Mouse (Mus musculus) activated CD4-positive, CD25-positive, alpha-beta regulatory T cell, adult 4 months (primary cell): Measurements from ENCODE around the gene Mrc2. TPM values are rescaled to one million over a fixed set of nuclear protein-coding genes. Genes with fewer than 3 reads are reported as not detected.

Source experiments
- ATAC-seq: one replicate; pipeline ENCODE4 v1.8.0; 2017
- polyA plus RNA-seq, 2 experiments: library from polyadenylated mRNA; unstranded; fragments of 100-300 nt; shearing (Covaris generic); gene quantifications; one replicate each; pipeline ENCODE4 v1.2.1; 2017

The Mrc2 gene
- polyA plus RNA-seq, 2 experiments from 2014 or later: not detected

- no peak for ATAC-seq
These were observed 19.0 kb downstream of the Mrc2 start for GRCm38 (mm10) chr11:105311291-105311975.

- ATAC-seq: no peak
These were observed 20.0 kb downstream of the Mrc2 start for GRCm38 (mm10) chr11:105312311-105312942.

GRCm38 (mm10) chr11:105312972-105313632 is 20.7 kb downstream of the Mrc2 start:
- no peak for ATAC-seq

- ATAC-seq: no peak
These were observed 21.2 kb downstream of the Mrc2 start for GRCm38 (mm10) chr11:105313633-105314014.

GRCm38 (mm10) chr11:105315296-105315695 is 22.9 kb downstream of the Mrc2 start:
- ATAC-seq: no peak

- no peak for ATAC-seq
These were observed 23.7 kb downstream of the Mrc2 start for GRCm38 (mm10) chr11:105316121-105316520.

GRCm38 (mm10) chr11:105317769-105318168 is 25.3 kb downstream of the Mrc2 start:
- ATAC-seq: no peak

GRCm38 (mm10) chr11:105321090-105321489 is 28.6 kb downstream of the Mrc2 start:
- no peak for ATAC-seq

GRCm38 (mm10) chr11:105323530-105323929 is 31.1 kb downstream of the Mrc2 start:
- no peak for ATAC-seq

GRCm38 (mm10) chr11:105327101-105327500 is 34.7 kb downstream of the Mrc2 start:
- no peak for ATAC-seq

GRCm38 (mm10) chr11:105329962-105330361 is 37.5 kb downstream of the Mrc2 start:
- ATAC-seq: no peak

GRCm38 (mm10) chr11:105331129-105331528 is 38.7 kb downstream of the Mrc2 start:
- ATAC-seq: no peak

- no peak for ATAC-seq
These were observed 39.3 kb downstream of the Mrc2 start for GRCm38 (mm10) chr11:105331732-105332131.

GRCm38 (mm10) chr11:105332468-105332867 is 40.0 kb downstream of the Mrc2 start:
- ATAC-seq: no peak

GRCm38 (mm10) chr11:105333867-105334670 is 41.6 kb downstream of the Mrc2 start:
- no peak for ATAC-seq

- ATAC-seq: no peak
These were observed 46.4 kb downstream of the Mrc2 start for GRCm38 (mm10) chr11:105338596-105339390.

- ATAC-seq: no peak
These were observed 52.8 kb downstream of the Mrc2 start for GRCm38 (mm10) chr11:105345284-105345683.

- ATAC-seq: no peak
These were observed 55.0 kb downstream of the Mrc2 start for GRCm38 (mm10) chr11:105347162-105348161.

- no peak for ATAC-seq
These were observed 56.1 kb downstream of the Mrc2 start for GRCm38 (mm10) chr11:105348495-105348982.

GRCm38 (mm10) chr11:105349780-105350324 is 57.4 kb downstream of the Mrc2 start:
- no peak for ATAC-seq
